Mouse (Mus musculus): ENCODE results near the gene Gsx1. TPM values are rescaled to one million over a fixed set of nuclear protein-coding genes. Genes with fewer than 3 reads are reported as not detected.

The Gsx1 gene
- total and polyA plus RNA-seq, 3 experiments: not detected

GRCm38 (mm10) chr5:147155449-147156133 is 32.9 kb upstream of the Gsx1 start:
- Histone ChIP-seq H3K27ac (ENCODE audit: control insufficient read depth, low read depth, low read length) (no peak overlapping the region), H3K27me3 (ENCODE audit: control insufficient read depth in 1 of 2, insufficient read depth in 2 of 2, low read length in 2 of 2) (no peaks in the 10 kb centered on the region), H3K79me2 (ENCODE audit: control insufficient read depth, insufficient read depth, low read length, poor library complexity) (no peaks in the 10 kb centered on the region), H3K36me3 (ENCODE audit: control insufficient read depth in 1 of 2, insufficient read depth in 2 of 2, low read length in 2 of 2) (no peaks in the 10 kb centered on the region), H3K9me3 (replicated peaks; ENCODE audit: insufficient read depth, low read length) (no peaks in the 10 kb centered on the region), H3K9ac (ENCODE audit: control insufficient read depth, low read depth, low read length, poor library complexity, severe bottlenecking) (no peak overlapping the region), H3K4me3 (ENCODE audit: control insufficient read depth in 1 of 2, insufficient read depth in 1 of 2, low read depth in 2 of 2, low read length in 2 of 2) (no peak overlapping the region), H3K4me1 (ENCODE audit: control insufficient read depth in 1 of 2, insufficient read depth in 2 of 2, low read length in 2 of 2) (no peaks in the 10 kb centered on the region)
- DNase-seq (ENCODE audit: low read depth, low spot score): no peak
- no peak for TF ChIP-seq E2F4 (IDR thresholded peaks at IDR 0.05; ENCODE audit: borderline replicate concordance, low read depth, low read length)
- TF ChIP-seq USF2 (IDR thresholded peaks at IDR 0.05; ENCODE audit: borderline replicate concordance in 1 of 2, insufficient read depth in 1 of 2, low read depth in 1 of 2, low read length in 2 of 2): no peak
- TF ChIP-seq CHD1 (IDR thresholded peaks at IDR 0.05; ENCODE audit: low read depth, low read length): no peak
- TF ChIP-seq NELFE (IDR thresholded peaks at IDR 0.05; ENCODE audit: low read depth, low read length): no peak
- no peak for TF ChIP-seq JUND (IDR thresholded peaks at IDR 0.05; ENCODE audit: low read depth, low read length)
- no peak for TF ChIP-seq MXI1 (IDR thresholded peaks at IDR 0.05; ENCODE audit: low read depth, low read length)
- TF ChIP-seq EP300 (IDR thresholded peaks at IDR 0.05; ENCODE audit: low read depth in 1 of 2, low read length in 2 of 2): no peak
- TF ChIP-seq ZKSCAN1 (IDR thresholded peaks at IDR 0.05; ENCODE audit: low read depth, low read length): no peak
- no peak for TF ChIP-seq CTCF (IDR thresholded peaks at IDR 0.05 in 2 of 3, conservative IDR thresholded peaks at IDR 0.05 in 1 of 3; ENCODE audit: control insufficient read depth in 1 of 3, insufficient read depth in 1 of 3, low read depth in 2 of 3, low read length in 3 of 3, poor library complexity in 1 of 3, severe bottlenecking in 1 of 3)
- no peak for TF ChIP-seq POLR2A (IDR thresholded peaks at IDR 0.05; ENCODE audit: control insufficient read depth in 1 of 2, insufficient read depth in 1 of 2, low read depth in 1 of 2, low read length in 2 of 2, poor library complexity in 1 of 2)
- TF ChIP-seq SMC3 (IDR thresholded peaks at IDR 0.05; ENCODE audit: low read depth, low read length): no peak
- TF ChIP-seq KAT2A (conservative IDR thresholded peaks at IDR 0.05; ENCODE audit: low read depth, low read length): no peak
- TF ChIP-seq ELF1 (IDR thresholded peaks at IDR 0.05; ENCODE audit: low read depth, low read length): no peak
- no peak for TF ChIP-seq MEF2A (IDR thresholded peaks at IDR 0.05; ENCODE audit: extremely low read depth, insufficient replicate concordance, low read depth, low read length, poor library complexity, severe bottlenecking)
- no peak for TF ChIP-seq BHLHE40 (IDR thresholded peaks at IDR 0.05; ENCODE audit: borderline replicate concordance, low read depth, low read length)

DNA sequence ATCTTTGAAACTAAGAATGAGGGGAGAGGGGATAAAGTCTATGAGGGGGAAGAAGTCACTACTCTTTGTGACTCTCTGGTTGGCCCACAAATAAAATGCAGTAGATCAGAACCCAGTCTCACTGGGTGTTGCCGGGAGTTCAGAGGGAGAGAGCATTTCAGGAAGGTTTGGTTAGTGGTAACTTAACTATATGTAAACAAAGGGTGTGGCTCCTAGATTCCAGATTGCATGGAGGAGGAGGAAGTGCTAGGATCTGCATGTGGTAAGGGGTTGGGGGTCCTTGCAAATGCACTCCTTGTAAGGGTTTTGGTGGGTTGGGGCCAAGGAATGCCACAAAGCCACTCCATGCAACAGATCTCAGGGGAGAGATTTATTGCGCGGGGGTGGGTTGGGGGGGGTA is 32.1 kb upstream of the Gsx1 start:
- no peak overlapping the region for H3K9ac ChIP-seq (ENCODE audit: control insufficient read depth, low read depth, low read length, poor library complexity, severe bottlenecking)
- no peaks in the 10 kb centered on the region for H3K36me3 ChIP-seq (ENCODE audit: control insufficient read depth in 1 of 2, insufficient read depth in 2 of 2, low read length in 2 of 2)
- no peak for DNase-seq (ENCODE audit: low read depth, low spot score)
- H3K9me3 ChIP-seq (replicated peaks; ENCODE audit: insufficient read depth, low read length): no peaks in the 10 kb centered on the region
- no peaks in the 10 kb centered on the region for H3K4me1 ChIP-seq (ENCODE audit: control insufficient read depth in 1 of 2, insufficient read depth in 2 of 2, low read length in 2 of 2)
- no peaks in the 10 kb centered on the region for H3K79me2 ChIP-seq (ENCODE audit: control insufficient read depth, insufficient read depth, low read length, poor library complexity)
- H3K4me3 ChIP-seq (ENCODE audit: control insufficient read depth in 1 of 2, insufficient read depth in 1 of 2, low read depth in 2 of 2, low read length in 2 of 2): no peak overlapping the region
- no peak overlapping the region for H3K27ac ChIP-seq (ENCODE audit: control insufficient read depth, low read depth, low read length)
- no peaks in the 10 kb centered on the region for H3K27me3 ChIP-seq (ENCODE audit: control insufficient read depth in 1 of 2, insufficient read depth in 2 of 2, low read length in 2 of 2)
- TF ChIP-seq SMC3 (IDR thresholded peaks at IDR 0.05; ENCODE audit: low read depth, low read length): no peak
- no peak for TF ChIP-seq ETS1 (IDR thresholded peaks at IDR 0.05; ENCODE audit: low read depth, low read length)
- no peak for TF ChIP-seq ZKSCAN1 (IDR thresholded peaks at IDR 0.05; ENCODE audit: low read depth, low read length)
- no peak for TF ChIP-seq JUND (IDR thresholded peaks at IDR 0.05; ENCODE audit: low read depth, low read length)
- no peak for TF ChIP-seq MYB (IDR thresholded peaks at IDR 0.05; ENCODE audit: low read depth, low read length)
- no peak for TF ChIP-seq ZNF384 (IDR thresholded peaks at IDR 0.05; ENCODE audit: low read depth, low read length)
- no peak for TF ChIP-seq RAD21 (IDR thresholded peaks at IDR 0.05; ENCODE audit: low read depth, low read length)
- TF ChIP-seq ZC3H11A (IDR thresholded peaks at IDR 0.05; ENCODE audit: low read depth, low read length): no peak
- TF ChIP-seq USF1 (IDR thresholded peaks at IDR 0.05; ENCODE audit: low read depth, low read length): no peak
- no peak for TF ChIP-seq MYC (IDR thresholded peaks at IDR 0.05; ENCODE audit: low read depth, low read length)
- TF ChIP-seq EP300 (IDR thresholded peaks at IDR 0.05; ENCODE audit: low read depth in 1 of 2, low read length in 2 of 2): no peak
- no peak for TF ChIP-seq MAZ (IDR thresholded peaks at IDR 0.05; ENCODE audit: low read depth, low read length)
- TF ChIP-seq POLR2A (IDR thresholded peaks at IDR 0.05; ENCODE audit: control insufficient read depth in 1 of 2, insufficient read depth in 1 of 2, low read depth in 1 of 2, low read length in 2 of 2, poor library complexity in 1 of 2): no peak
- no peak for TF ChIP-seq ELF1 (IDR thresholded peaks at IDR 0.05; ENCODE audit: low read depth, low read length)
- TF ChIP-seq UBTF (IDR thresholded peaks at IDR 0.05; ENCODE audit: borderline replicate concordance, insufficient read depth, low read depth, low read length): no peak
- no peak for TF ChIP-seq USF2 (IDR thresholded peaks at IDR 0.05; ENCODE audit: borderline replicate concordance in 1 of 2, insufficient read depth in 1 of 2, low read depth in 1 of 2, low read length in 2 of 2)
- no peak for TF ChIP-seq CTCF (IDR thresholded peaks at IDR 0.05 in 2 of 3, conservative IDR thresholded peaks at IDR 0.05 in 1 of 3; ENCODE audit: control insufficient read depth in 1 of 3, insufficient read depth in 1 of 3, low read depth in 2 of 3, low read length in 3 of 3, poor library complexity in 1 of 3, severe bottlenecking in 1 of 3)
